ENCODE assay signal across 8 mouse cellular contexts in genomic region chr13:45390962-45391853, GRCm38 (mm10). TPM values are rescaled to one million over a fixed set of nuclear protein-coding genes. Genes with fewer than 3 reads are reported as not detected.
DNase-seq lines count a peak whose midpoint lies in the region; ATAC-seq and TF ChIP-seq lines count a peak whose summit lies in the region.

No protein-coding gene starts in this region.

- peak; percentile 14; the same call in 1 of the 2 replicates for TF ChIP-seq CTCF in stomach, postnatal 0 days (IDR thresholded peaks at IDR 0.05; ENCODE audit: low read depth)

- DNase-seq in gastrocnemius, adult 18-20 months (ENCODE audit: low spot score): peak; percentile 69
- DNase-seq in gastrocnemius, postnatal 25 days: no peak
- peak; percentile 92 for DNase-seq in embryonic facial prominence, embryonic 14.5 days (ENCODE audit: low spot score)
- peak; percentile 41 to 54 for DNase-seq in heart, postnatal 14 days
- DNase-seq in large intestine, adult 2 months (ENCODE audit: low read depth, low spot score): peak; percentile 53
- no peak for DNase-seq in midbrain, embryonic 10.5 days (ENCODE audit: low spot score)
- DNase-seq in stomach, postnatal 0 days (ENCODE audit: low spot score): peak; percentile 58
- no peak for DNase-seq in layer of hippocampus, adult 8-10 months (ENCODE audit: low spot score in 2 of 2)

- peak; percentile 51 for ATAC-seq in embryonic facial prominence, embryonic 14.5 days (ENCODE audit: low read depth)
- peak; percentile 72 for ATAC-seq in stomach, postnatal 0 days (ENCODE audit: low FRiP score, low TSS enrichment)

- H3K27me3 ChIP-seq in embryonic facial prominence, embryonic 14.5 days (replicated peaks; ENCODE audit: control insufficient read depth, insufficient read depth, low read length): no peaks in the 10 kb centered on the region
- peaks cover 31% of the 10 kb centered on the region for H3K27me3 ChIP-seq in midbrain, embryonic 10.5 days (ENCODE audit: low read depth, poor library complexity, severe bottlenecking)
- H3K27me3 ChIP-seq in stomach, postnatal 0 days (ENCODE audit: control insufficient read depth, insufficient read depth, low read length): no peaks in the 10 kb centered on the region

- peak overlapping the region; percentile 90 for H3K27ac ChIP-seq in embryonic facial prominence, embryonic 14.5 days (replicated peaks; ENCODE audit: low read depth, low read length)
- no peak overlapping the region for H3K27ac ChIP-seq in midbrain, embryonic 10.5 days (replicated peaks)
- H3K27ac ChIP-seq in stomach, postnatal 0 days (replicated peaks): peak overlapping the region; percentile 77

- H3K4me1 ChIP-seq in embryonic facial prominence, embryonic 14.5 days (ENCODE audit: control insufficient read depth, insufficient read depth, low read length): peaks cover 37% of the 10 kb centered on the region
- H3K4me1 ChIP-seq in midbrain, embryonic 10.5 days: peaks cover 36% of the 10 kb centered on the region
- no peaks in the 10 kb centered on the region for H3K4me1 ChIP-seq in stomach, postnatal 0 days (replicated peaks; ENCODE audit: control insufficient read depth, insufficient read depth)

- H3K36me3 ChIP-seq in embryonic facial prominence, embryonic 14.5 days (ENCODE audit: control insufficient read depth, insufficient read depth, low read length): peaks cover 5% of the 10 kb centered on the region; the same call in 1 of the 2 replicates
- no peaks in the 10 kb centered on the region for H3K36me3 ChIP-seq in midbrain, embryonic 10.5 days
- no peaks in the 10 kb centered on the region for H3K36me3 ChIP-seq in stomach, postnatal 0 days (ENCODE audit: control insufficient read depth, insufficient read depth, low read length)

- intact Hi-C loops in heart, postnatal 14 days (cut with DNase I): loop anchor here (2.0 to 10.0 kb wide), 3 partner anchors 84 to 360 kb away; no protein-coding TSS in a partner anchor

- no peaks in the 10 kb centered on the region for H3K9me3 ChIP-seq in embryonic facial prominence, embryonic 14.5 days (ENCODE audit: control insufficient read depth, low read length)
- no peaks in the 10 kb centered on the region for H3K9me3 ChIP-seq in midbrain, embryonic 10.5 days (replicated peaks)
- no peaks in the 10 kb centered on the region for H3K9me3 ChIP-seq in stomach, postnatal 0 days (ENCODE audit: control insufficient read depth, low read length)

- H3K4me3 ChIP-seq in embryonic facial prominence, embryonic 14.5 days (ENCODE audit: low read depth, low read length): peak overlapping the region; percentile 65
- H3K4me3 ChIP-seq in midbrain, embryonic 10.5 days: peak overlapping the region; percentile 83
- peak overlapping the region; percentile 83 for H3K4me3 ChIP-seq in stomach, postnatal 0 days (ENCODE audit: low read depth, low read length)

- WGBS in embryonic facial prominence, embryonic 14.5 days: 10% methylated on average over 19 of the region's 19 CpGs
- 4% methylated on average over 19 of the region's 19 CpGs for WGBS in large intestine, adult 2 months
- WGBS in midbrain, embryonic 10.5 days: 58% methylated on average over 19 of the region's 19 CpGs
- whole genome bisulfite sequencing in stomach, postnatal 0 days: 20% methylated on average over 19 of the region's 19 CpGs

- H3K4me2 ChIP-seq in embryonic facial prominence, embryonic 14.5 days (ENCODE audit: low read depth, low read length): peak overlapping the region; percentile 71
- H3K4me2 ChIP-seq in stomach, postnatal 0 days (replicated peaks; ENCODE audit: low read depth): peak overlapping the region; percentile 92

- no peak for TF ChIP-seq EP300 in stomach, postnatal 0 days (optimal IDR thresholded peaks at IDR 0.05)

- peak overlapping the region; percentile 87 for H3K9ac ChIP-seq in embryonic facial prominence, embryonic 14.5 days (ENCODE audit: low read depth, low read length)
- H3K9ac ChIP-seq in stomach, postnatal 0 days (ENCODE audit: low read length): no peak overlapping the region

RNA-seq across cellular contexts. Expression of gene Mylip, which starts 1.7 kb away (rescaled TPM):
- 10 to 100 TPM; 11.3 to 12.2 TPM for total RNA-seq in gastrocnemius, adult 18-20 months (2021)
- total RNA-seq in gastrocnemius, postnatal 25 days (2021): 10 to 100 TPM in 1 of 2 experiments, 1 to 10 TPM in 1; 6.1 to 11.4 TPM
- 10.4 and 11.2 TPM in 2 replicates for polyA plus RNA-seq in embryonic facial prominence, embryonic 14.5 days (2014; fragmentation: Nextera tagmentation; extraction: Ambion mirVana)
- total RNA-seq in heart, postnatal 14 days (2021): 10 to 100 TPM; 20.6 to 35.7 TPM
- 6.7 and 9.6 TPM in 2 replicates for polyA plus RNA-seq in large intestine, adult 2 months (2012; rRNA removed)
- 4.6 and 5.9 TPM in 2 replicates for polyA plus RNA-seq in midbrain, embryonic 10.5 days (2016; fragmentation: Nextera tagmentation; extraction: Ambion mirVana)
- polyA plus RNA-seq in stomach, postnatal 0 days (2015; fragmentation: Nextera tagmentation; extraction: Ambion mirVana): 5.1 and 7.5 TPM in 2 replicates
- 10 to 100 TPM; 19.9 to 29.6 (median 24.4) TPM for total RNA-seq in layer of hippocampus, adult 8-10 months (2022)

Comparison
In these comparisons a context has a peak if more than half of its experiments do, and no peak if none do; other contexts are left out.
1. DNase-seq: peak in gastrocnemius, adult 18-20 months (single experiment), embryonic facial prominence, embryonic 14.5 days (single experiment), heart, postnatal 14 days (2 of 2), large intestine, adult 2 months (single experiment) and stomach, postnatal 0 days (single experiment); none in gastrocnemius, postnatal 25 days (single experiment), midbrain, embryonic 10.5 days (single experiment) and layer of hippocampus, adult 8-10 months (0 of 2).
2. Peak in every context shown above with its lines, with median percentiles within 50 percentile points of each other: H3K4me3 ChIP-seq.